Mouse (Mus musculus): ENCODE data around the gene Npb.

DNA sequence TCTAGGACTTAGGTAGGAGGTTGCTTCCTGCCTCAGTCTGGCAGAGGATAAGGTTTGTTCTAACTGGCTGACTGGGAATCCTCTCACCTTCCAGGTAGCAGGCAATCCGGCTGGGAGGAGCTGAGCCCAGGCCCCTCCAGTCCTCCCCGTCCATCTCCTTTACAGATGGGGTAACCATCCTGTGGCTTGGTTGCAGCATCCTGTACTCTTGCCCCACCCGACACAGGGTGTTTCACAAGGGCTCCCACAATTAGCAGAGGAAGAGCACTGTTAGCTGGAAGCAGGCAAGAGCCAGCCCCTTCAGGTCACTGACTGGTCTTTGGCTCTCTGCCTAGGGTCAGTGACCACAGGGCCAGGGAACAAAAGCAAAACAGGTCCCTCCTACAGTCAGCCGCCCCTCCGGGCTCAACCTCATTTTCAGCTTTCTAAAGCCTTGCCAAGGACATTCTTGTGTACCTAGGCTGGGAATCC, 22.2 kb downstream of the Npb start:
- TF ChIP-seq CTCF (IDR thresholded peaks at IDR 0.05; ENCODE audit: low read depth) = no peak
- TF ChIP-seq EP300 (IDR thresholded peaks at IDR 0.05; ENCODE audit: low read depth) = no peak
